Mouse (Mus musculus): Measurements from ENCODE around the gene Btbd35f8. TPM values are rescaled to one million over a fixed set of nuclear protein-coding genes. Genes with fewer than 3 reads are reported as not detected.
"Not testable (repeated sequence)": the region's sequence is repeated elsewhere in the genome, so short reads cannot be mapped to it uniquely, and the experiment has no call there.

Gene Btbd35f8
- polyA plus RNA-seq (2014; fragmentation: Nextera tagmentation; extraction: Ambion mirVana): not detected in 2 replicates

GRCm38 (mm10) chrX:34450224-34450623, at the start of gene Btbd35f8:
Gene Btbd35f8, plus strand, starts transcription at chrX:34450524.
- H3K4me3 ChIP-seq (ENCODE audit: low read depth, low read length); H3K9me3 ChIP-seq (ENCODE audit: control insufficient read depth, low read length); H3K27ac ChIP-seq (replicated peaks; ENCODE audit: low read depth, low read length); H3K9ac ChIP-seq (ENCODE audit: low read depth, low read length); H3K36me3 ChIP-seq (ENCODE audit: control insufficient read depth, insufficient read depth, low read length); H3K27me3 ChIP-seq (replicated peaks; ENCODE audit: control insufficient read depth, insufficient read depth, low read length); H3K4me1 ChIP-seq (ENCODE audit: control insufficient read depth, insufficient read depth, low read length); DNase-seq (ENCODE audit: low spot score); ATAC-seq (ENCODE audit: low read depth); H3K4me2 ChIP-seq (ENCODE audit: low read depth, low read length): not testable (repeated sequence)
- no CpG with 5 or more reads among the region's 3 CpGs for WGBS

Other genes starting within 250 kb of the Btbd35f8 start
- not detected in 2 replicates for gene Spin2g, start 211.8 kb upstream of the Btbd35f8 start, polyA plus RNA-seq (2014; fragmentation: Nextera tagmentation; extraction: Ambion mirVana)